Mouse (Mus musculus) forebrain, embryonic 12.5 days (tissue): ENCODE results near the gene Tnfrsf14. TPM values are rescaled to one million over a fixed set of nuclear protein-coding genes. Genes with fewer than 3 reads are reported as not detected.

Experiments
- ATAC-seq: fragments of 200-750 bp; cut with Nextera tagmentation; 2 replicates; pipeline ENCODE4 v1.8.0; 2017; ENCODE audit warnings: moderate TSS enrichment; ENCODE audit not compliant: low FRiP score
- H3K27ac ChIP-seq: fragments of 300-500 bp; sonication (generic); 2 replicates; pipeline ENCODE4 v1.5.1; 2016; ENCODE audit warnings: mild to moderate bottlenecking
- H3K27me3 ChIP-seq: fragments of 300-500 bp; sonication (generic); 2 replicates; pipeline ENCODE4 v1.6.1; 2016; ENCODE audit warnings: mild to moderate bottlenecking
- H3K36me3 ChIP-seq: fragments of 300-500 bp; sonication (generic); replicated peaks from 2 replicates; pipeline ENCODE4 v1.6.1; 2016; ENCODE audit warnings: mild to moderate bottlenecking
- H3K4me1 ChIP-seq: fragments of 300-500 bp; sonication (generic); 2 replicates; pipeline ENCODE4 v1.6.1; 2016
- H3K4me2 ChIP-seq: fragments of 300-500 bp; sonication (generic); 2 replicates; pipeline ENCODE4 v1.6.1; 2016; ENCODE audit warnings: mild to moderate bottlenecking, moderate library complexity
- H3K4me3 ChIP-seq: fragments of 300-500 bp; sonication (generic); replicated peaks from 2 replicates; pipeline ENCODE4 v1.5.1; 2016; ENCODE audit warnings: mild to moderate bottlenecking
- H3K9ac ChIP-seq: fragments of 300-500 bp; sonication (generic); 2 replicates; pipeline ENCODE4 v1.6.1; 2016; ENCODE audit warnings: mild to moderate bottlenecking
- H3K9me3 ChIP-seq: fragments of 300-500 bp; sonication (generic); 2 replicates; pipeline ENCODE4 v1.6.1; 2016
- WGBS: fragments of 180-500 bp; shearing (Covaris S2); methylation state at CpG from one replicate; pipeline ENCODE4 v1.1.7; 2016; 5-methylcytosine and 5-hydroxymethylcytosine counted together
- polyA plus RNA-seq: library from polyadenylated mRNA; unstranded; fragments of >200 nt; fragmentation: Nextera tagmentation; extraction: Ambion mirVana; gene quantifications from 2 replicates; pipeline ENCODE4 v1.2.1, GENCODE M21; 2016

Gene Tnfrsf14
- polyA plus RNA-seq, 1 experiment from 2014 or later: 1.2 TPM

DNA sequence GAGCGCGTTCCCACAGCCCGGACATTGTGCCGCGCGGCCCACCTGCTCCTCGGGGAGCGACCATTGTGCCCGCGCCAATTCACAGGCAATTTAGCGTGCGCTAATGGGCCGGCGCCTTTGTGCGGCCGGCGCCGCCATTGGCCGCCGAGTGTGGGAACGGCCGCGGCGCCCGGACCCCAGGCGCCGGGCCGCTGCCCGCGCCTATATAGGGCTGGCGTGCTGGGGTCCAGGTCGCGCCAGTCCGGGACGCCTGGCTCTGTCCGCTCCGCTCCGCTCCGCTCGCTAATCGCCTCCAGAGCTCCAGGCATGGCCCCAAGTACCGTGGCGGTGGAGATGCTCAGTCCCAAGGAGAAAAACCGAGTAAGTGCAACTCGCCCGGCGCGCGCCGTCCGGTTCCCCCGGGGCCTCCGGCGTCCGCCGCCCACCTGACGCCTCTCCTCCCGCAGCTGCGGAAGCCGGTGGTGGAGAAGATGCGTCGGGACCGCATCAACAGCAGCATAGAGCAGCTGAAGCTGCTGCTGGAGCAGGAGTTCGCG lies 32.4 kb upstream of the Tnfrsf14 start, which contains the start of gene Hes5:
Hes5 (plus strand) TSS at position 234 of the 536 bp plus-strand sequence.
- H3K36me3 ChIP-seq: 0 out of 2 replicates have a peak, but pooled peaks cover 9% of the 10 kb centered on the region
- no peaks in the 10 kb centered on the region for H3K9me3 ChIP-seq
- peak within 1 kb of the TSS; percentile 77 for H3K4me3 ChIP-seq
- peak within 1 kb of the TSS; percentile 99 for H3K27ac ChIP-seq
- H3K9ac ChIP-seq: peak within 1 kb of the TSS; percentile 98
- ATAC-seq: peak; percentile 72
- peaks cover 44% of the 10 kb centered on the region for H3K27me3 ChIP-seq
- H3K4me1 ChIP-seq: peaks cover 79% of the 10 kb centered on the region
- peak within 1 kb of the TSS; percentile 81 for H3K4me2 ChIP-seq
- WGBS: under 1% methylated on average over 65 of the region's 65 CpGs

DNA sequence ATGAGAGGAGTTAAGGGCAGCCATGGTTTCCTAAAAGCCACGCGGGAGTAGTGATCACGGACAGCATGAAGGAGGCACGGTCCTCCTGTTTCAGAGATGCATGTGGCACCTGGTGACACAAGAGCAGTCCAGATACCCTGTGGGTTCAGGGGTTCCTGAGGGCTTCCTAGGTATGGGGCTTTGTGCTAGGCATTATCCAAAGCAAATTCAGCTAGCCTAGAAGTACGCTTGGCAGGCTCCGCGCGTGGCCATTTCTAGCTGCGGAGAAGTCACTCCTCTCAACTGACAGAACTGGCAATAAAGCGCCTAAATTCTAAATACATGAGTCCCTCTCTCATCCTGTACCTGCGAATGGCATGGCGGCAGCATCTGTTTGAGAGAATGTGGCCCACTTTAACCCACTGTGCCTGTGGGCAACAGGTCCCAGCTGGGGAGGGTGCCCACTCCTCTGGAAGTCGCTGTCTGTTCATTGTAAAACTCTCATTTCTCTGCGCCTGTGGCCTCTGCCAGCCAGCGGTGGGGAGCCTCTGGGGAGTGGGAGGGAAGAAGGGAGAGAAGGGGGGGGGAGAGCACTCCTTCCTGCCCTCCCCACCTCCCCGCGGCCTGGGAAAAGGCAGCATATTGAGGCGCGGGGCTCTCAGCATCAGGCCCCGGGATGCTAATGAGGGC lies 31.8 kb upstream of the Tnfrsf14 start:
- no peaks in the 10 kb centered on the region for H3K9me3 ChIP-seq
- peak overlapping the region; percentile 81 for H3K4me2 ChIP-seq
- H3K36me3 ChIP-seq: 0 out of 2 replicates have a peak, but pooled peaks cover 9% of the 10 kb centered on the region
- ATAC-seq: no peak
- H3K27ac ChIP-seq: peak overlapping the region; percentile 99
- WGBS: 5% methylated on average over 20 of the region's 20 CpGs
- peaks cover 73% of the 10 kb centered on the region for H3K4me1 ChIP-seq
- peaks cover 50% of the 10 kb centered on the region for H3K27me3 ChIP-seq
- peak overlapping the region; percentile 98 for H3K9ac ChIP-seq
- H3K4me3 ChIP-seq: peak overlapping the region; percentile 77

DNA sequence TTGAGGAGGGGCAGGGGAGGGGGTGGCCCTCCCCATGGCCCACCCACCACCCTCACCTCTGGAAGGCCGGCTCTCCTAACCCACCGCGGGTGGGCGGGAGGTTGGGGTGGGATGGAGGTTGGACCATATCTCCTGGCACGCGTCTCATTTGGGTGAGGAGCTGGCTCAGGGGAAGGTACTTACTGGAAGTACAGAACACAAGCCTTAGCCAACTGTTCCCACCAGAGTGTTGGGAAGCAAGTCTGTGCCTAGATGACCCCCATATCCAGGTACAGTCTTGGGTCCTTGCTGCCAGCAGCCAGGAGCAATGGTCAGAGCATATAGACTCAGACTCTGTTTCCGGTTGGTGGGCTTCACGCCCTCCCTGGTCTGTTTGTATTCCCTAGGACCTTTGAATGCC lies 30.3 kb upstream of the Tnfrsf14 start:
- ATAC-seq: peak; percentile 10; the same call in 1 of the 2 replicates
- Histone ChIP-seq H3K9me3 (no peaks in the 10 kb centered on the region), H3K36me3 (0 out of 2 replicates have a peak, but pooled peaks cover 9% of the 10 kb centered on the region), H3K27ac (peak overlapping the region; percentile 99), H3K4me1 (peaks cover 83% of the 10 kb centered on the region), H3K4me3 (peak overlapping the region; percentile 26; the same call in 1 of the 2 replicates), H3K9ac (no peak overlapping the region), H3K27me3 (peaks cover 65% of the 10 kb centered on the region), H3K4me2 (peak overlapping the region; percentile 81)
- WGBS: 3% methylated on average over 8 of the region's 8 CpGs

GRCm38 (mm10) chr4:154958171-154958570 lies 29.8 kb upstream of the Tnfrsf14 start:
- WGBS: under 1% methylated on average over 15 of the region's 15 CpGs
- no peaks in the 10 kb centered on the region for H3K9me3 ChIP-seq
- peak overlapping the region; percentile 99 for H3K27ac ChIP-seq
- peaks cover 69% of the 10 kb centered on the region for H3K27me3 ChIP-seq
- peaks cover 83% of the 10 kb centered on the region for H3K4me1 ChIP-seq
- peak overlapping the region; percentile 26 for H3K4me3 ChIP-seq
- 0 out of 2 replicates have a peak, but pooled peaks cover 9% of the 10 kb centered on the region for H3K36me3 ChIP-seq
- ATAC-seq: peak; percentile 66
- peak overlapping the region; percentile 81 for H3K4me2 ChIP-seq
- H3K9ac ChIP-seq: peak overlapping the region; percentile 42; the same call in 1 of the 2 replicates

GRCm38 (mm10) chr4:154957289-154957993 lies 29.1 kb upstream of the Tnfrsf14 start:
- Histone ChIP-seq H3K27ac (peak overlapping the region; percentile 99), H3K27me3 (peaks cover 69% of the 10 kb centered on the region), H3K9ac (no peak overlapping the region), H3K4me1 (peaks cover 83% of the 10 kb centered on the region), H3K36me3 (0 out of 2 replicates have a peak, but pooled peaks cover 6% of the 10 kb centered on the region), H3K4me2 (peak overlapping the region; percentile 81), H3K9me3 (no peaks in the 10 kb centered on the region), H3K4me3 (no peak overlapping the region)
- 28% methylated on average over 13 of the region's 13 CpGs for WGBS
- ATAC-seq: no peak

DNA sequence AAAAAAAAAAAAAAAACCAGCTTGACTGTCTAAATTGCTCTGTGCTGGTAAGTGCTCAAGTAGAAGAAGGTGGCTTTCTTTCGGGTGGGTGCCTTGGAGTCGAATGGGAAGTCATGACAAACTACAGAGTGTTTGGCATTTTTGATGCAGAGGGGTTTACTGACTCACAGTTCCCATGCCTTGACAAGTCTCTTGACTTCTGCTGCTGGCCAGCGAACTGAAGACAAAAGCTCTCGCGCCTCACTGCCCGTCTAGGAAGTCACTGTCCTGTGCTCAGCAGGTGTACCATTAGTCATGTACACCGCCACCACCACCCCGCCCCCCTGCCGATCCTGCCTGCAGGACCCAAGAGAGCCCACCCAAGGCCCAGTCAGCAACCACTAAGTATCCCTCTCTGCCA lies 28.2 kb upstream of the Tnfrsf14 start:
- H3K27me3 ChIP-seq: peaks cover 72% of the 10 kb centered on the region
- WGBS: 19% methylated on average over 9 of the region's 9 CpGs
- no peak overlapping the region for H3K9ac ChIP-seq
- no peak overlapping the region for H3K4me3 ChIP-seq
- ATAC-seq: no peak
- peaks cover 82% of the 10 kb centered on the region for H3K4me1 ChIP-seq
- H3K9me3 ChIP-seq: no peaks in the 10 kb centered on the region
- no peak overlapping the region; the same call in 1 of the 2 replicates for H3K4me2 ChIP-seq
- H3K27ac ChIP-seq: no peak overlapping the region
- no peaks in the 10 kb centered on the region for H3K36me3 ChIP-seq

DNA sequence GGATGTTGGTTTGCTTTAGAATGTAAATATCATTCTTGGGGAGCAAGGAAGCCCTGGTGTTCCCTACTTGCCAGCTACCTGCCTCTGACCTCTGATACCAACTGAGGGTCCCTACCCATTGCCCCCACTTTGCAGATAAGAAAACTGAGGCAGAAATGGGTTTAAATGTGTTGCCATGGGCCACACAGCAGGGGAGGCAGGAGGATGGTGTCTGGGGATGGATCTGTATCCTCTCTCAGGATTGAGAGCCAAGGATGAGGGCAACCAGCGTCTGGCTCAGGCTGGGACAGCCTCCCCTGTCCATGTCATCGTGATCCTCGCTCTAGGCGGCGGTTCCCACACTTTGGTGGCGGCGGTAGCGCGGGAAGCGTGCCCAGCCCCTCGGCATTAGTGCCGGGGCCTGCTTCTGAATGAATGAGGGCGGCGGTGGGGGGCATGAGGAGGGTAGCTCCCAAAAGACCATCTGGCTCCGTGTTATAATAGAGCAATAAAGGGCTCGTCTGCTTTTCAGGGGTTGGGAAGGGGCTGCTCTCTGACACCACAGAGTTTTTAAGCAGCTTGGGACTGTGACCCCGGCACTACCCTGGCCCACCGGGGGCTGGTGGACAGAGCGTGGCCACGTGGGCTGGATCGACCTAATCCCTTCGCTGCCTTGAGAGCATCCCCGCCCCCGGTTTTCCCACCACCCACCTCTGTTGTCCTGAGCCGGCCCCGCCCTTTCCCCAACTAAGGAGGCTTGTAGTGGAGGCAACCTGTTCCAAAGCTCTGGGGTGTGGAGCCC lies 24.3 kb upstream of the Tnfrsf14 start:
- Histone ChIP-seq H3K27me3 (peaks cover 60% of the 10 kb centered on the region), H3K9ac (0 out of 2 replicates have a peak overlapping the region, but pooled peaks have one; percentile 12), H3K9me3 (no peaks in the 10 kb centered on the region), H3K27ac (peak overlapping the region; percentile 75), H3K36me3 (no peaks in the 10 kb centered on the region), H3K4me1 (peaks cover 85% of the 10 kb centered on the region), H3K4me3 (peak overlapping the region; percentile 13; the same call in 1 of the 2 replicates), H3K4me2 (peak overlapping the region; percentile 43)
- under 1% methylated on average over 26 of the region's 26 CpGs for WGBS
- ATAC-seq: peak; percentile 62

GRCm38 (mm10) chr4:154949589-154949982 lies 21.2 kb upstream of the Tnfrsf14 start:
- no peak overlapping the region for H3K9ac ChIP-seq
- ATAC-seq: peak; percentile 31
- peaks cover 31% of the 10 kb centered on the region for H3K27me3 ChIP-seq
- no peaks in the 10 kb centered on the region for H3K9me3 ChIP-seq
- 4% methylated on average over 16 of the region's 16 CpGs for WGBS
- H3K4me2 ChIP-seq: peak overlapping the region; percentile 41
- peak overlapping the region; percentile 13 for H3K4me3 ChIP-seq
- peaks cover 91% of the 10 kb centered on the region for H3K4me1 ChIP-seq
- H3K36me3 ChIP-seq: no peaks in the 10 kb centered on the region
- peak overlapping the region; percentile 95 for H3K27ac ChIP-seq

- Histone ChIP-seq H3K27me3 (peaks cover 26% of the 10 kb centered on the region), H3K9ac (no peak overlapping the region), H3K4me1 (peaks cover 87% of the 10 kb centered on the region), H3K27ac (peak overlapping the region; percentile 95), H3K4me2 (peak overlapping the region; percentile 41), H3K36me3 (no peaks in the 10 kb centered on the region), H3K9me3 (no peaks in the 10 kb centered on the region), H3K4me3 (peak overlapping the region; percentile 13)
- WGBS: 36% methylated on average over 6 of the region's 6 CpGs
- peak; percentile 10 for ATAC-seq
These were observed 20.7 kb upstream of the Tnfrsf14 start for GRCm38 (mm10) chr4:154948940-154949588.

- peak overlapping the region; percentile 13; the same call in 1 of the 2 replicates for H3K4me3 ChIP-seq
These were observed 19.9 kb upstream of the Tnfrsf14 start for GRCm38 (mm10) chr4:154948066-154948939.

More at GRCm38 (mm10) chr4:154948066-154948939, 19.9 kb upstream of the Tnfrsf14 start:
- Histone ChIP-seq H3K4me2 (peak overlapping the region; percentile 41), H3K9me3 (no peaks in the 10 kb centered on the region), H3K36me3 (no peaks in the 10 kb centered on the region), H3K4me1 (peaks cover 83% of the 10 kb centered on the region), H3K27ac (peak overlapping the region; percentile 95), H3K27me3 (peaks cover 18% of the 10 kb centered on the region; the same call in 1 of the 2 replicates), H3K9ac (no peak overlapping the region)
- peak; percentile 68 for ATAC-seq
- 29% methylated on average over 14 of the region's 14 CpGs for WGBS
